Mouse (Mus musculus) heart, postnatal 0 days (tissue): ENCODE measurements around the gene Mrto4.

ENCODE experiments used
- CTCF ChIP-seq: IDR thresholded peaks from 2 replicates; pipeline ENCODE4 v1.5.1; 2016; ENCODE audit warnings: antibody characterized with exemption, control low read depth, low read depth
- EP300 ChIP-seq: IDR thresholded peaks from 2 replicates; pipeline ENCODE4 v1.6.1; 2016; ENCODE audit warnings: antibody characterized with exemption, low read depth

DNA sequence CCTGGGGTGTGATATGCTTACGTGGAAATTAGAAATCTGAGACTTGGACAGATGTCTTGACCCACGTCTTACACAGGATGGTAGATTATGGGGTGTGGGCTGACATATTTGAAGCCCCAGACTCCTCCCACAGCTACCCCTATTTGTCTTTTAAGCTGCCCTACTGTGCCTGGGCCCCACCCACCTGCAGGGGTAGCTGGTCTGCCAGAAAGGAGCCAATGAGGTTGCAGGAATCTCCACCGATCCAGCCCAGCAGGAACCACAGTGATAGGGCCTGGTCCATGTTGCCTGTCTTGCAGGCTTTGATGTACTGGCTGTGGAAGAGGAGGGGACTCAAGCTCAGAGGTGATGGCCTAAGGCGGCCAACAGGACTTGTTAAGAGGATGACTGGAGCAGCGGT is 50.1 kb downstream of the Mrto4 start:
- TF ChIP-seq CTCF (no peak), EP300 (no peak)
